Mouse (Mus musculus): Measurements from ENCODE around the gene Trpm3.
"Not testable (repeated sequence)": the region's sequence is repeated elsewhere in the genome, so short reads cannot be mapped to it uniquely, and the experiment has no call there.

Trpm3 gene

DNA sequence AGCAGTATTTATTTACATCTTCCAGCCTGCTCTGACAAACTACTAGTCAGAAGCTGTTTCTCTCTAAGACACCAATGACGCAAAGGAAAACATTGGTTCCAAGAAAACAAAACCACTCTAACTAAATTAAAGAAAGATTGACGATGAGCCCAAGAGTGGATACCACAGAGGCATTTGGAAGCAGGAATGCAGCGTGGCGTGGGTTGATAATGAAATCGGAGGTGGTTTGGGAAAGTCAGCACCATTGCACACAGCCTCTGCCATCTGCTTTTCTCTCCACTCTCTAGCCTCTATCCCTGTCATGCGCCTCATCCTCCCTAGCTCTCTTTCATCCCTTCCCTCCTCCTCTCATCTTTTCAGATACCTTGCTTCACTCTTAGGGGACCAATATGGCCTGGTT, 826.6 kb downstream of the Trpm3 start:
- DNase-seq (ENCODE audit: low spot score in 2 of 2) = no peak

DNA sequence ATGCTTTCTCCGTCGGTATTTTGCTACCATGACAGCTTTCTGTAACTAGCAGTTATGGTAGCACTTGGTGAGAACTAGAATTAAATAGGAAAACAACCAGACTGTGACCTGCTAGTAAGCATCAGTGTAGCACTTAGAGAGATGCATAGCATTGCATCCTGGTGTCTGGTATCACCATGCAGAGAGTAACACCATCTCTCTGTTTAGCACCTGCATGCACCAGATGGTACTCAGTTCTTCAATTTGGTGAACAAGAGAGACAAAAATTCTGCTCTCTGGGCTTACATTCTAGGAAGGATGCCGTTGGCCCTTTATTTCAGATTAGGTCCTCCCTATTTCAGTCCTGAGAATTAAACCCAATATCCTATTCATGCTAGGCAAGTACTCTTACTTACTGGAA, 834.4 kb downstream of the Trpm3 start:
- no peak for DNase-seq (ENCODE audit: low spot score in 2 of 2)

GRCm38 (mm10) chr19:22973727-22974126, 834.9 kb downstream of the Trpm3 start:
- no peak for DNase-seq (ENCODE audit: low spot score in 2 of 2)

DNA sequence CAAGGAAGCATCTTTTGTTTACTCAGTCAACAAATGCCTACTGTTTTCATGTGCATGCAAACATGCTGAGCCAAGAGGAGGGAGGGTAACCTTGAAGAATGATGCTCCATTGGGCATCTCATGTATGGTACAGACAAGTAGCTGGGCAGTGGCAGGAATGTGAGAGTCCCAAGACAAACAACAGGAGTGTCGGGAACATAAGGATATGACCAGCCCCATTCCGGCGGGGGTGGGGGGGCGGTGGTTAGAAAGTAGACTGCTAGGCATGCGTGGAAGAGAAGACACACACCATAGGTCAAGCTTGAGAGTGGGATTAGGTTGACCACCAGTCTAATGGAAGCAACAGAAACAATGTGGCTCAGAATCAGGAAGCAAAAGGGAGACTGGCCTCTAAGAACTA, 837.0 kb downstream of the Trpm3 start:
- DNase-seq (ENCODE audit: low spot score in 2 of 2) = no peak

- DNase-seq (ENCODE audit: low spot score in 2 of 2) = no peak
Measured at GRCm38 (mm10) chr19:22977508-22977907, 838.7 kb downstream of the Trpm3 start.

DNA sequence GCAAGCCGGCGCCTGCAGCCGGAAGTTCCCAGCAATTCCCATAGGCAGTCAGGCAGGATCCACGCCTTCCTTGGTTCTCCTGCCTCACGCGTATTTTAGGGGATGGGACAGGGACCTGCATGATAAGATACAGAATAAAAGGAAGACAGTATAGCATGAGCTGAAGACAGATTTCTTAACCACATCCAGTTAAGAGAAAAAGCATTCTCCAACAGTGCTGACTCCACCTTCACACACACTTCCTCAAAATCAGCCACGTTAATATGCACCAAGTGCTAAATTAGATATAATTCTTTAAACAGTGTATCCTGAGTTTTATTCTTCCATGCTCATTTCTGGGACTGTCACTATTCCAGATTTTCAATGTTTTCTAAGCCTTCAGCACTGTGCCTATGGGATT, 839.9 kb downstream of the Trpm3 start:
- no peak for DNase-seq (ENCODE audit: low spot score in 2 of 2)

- no peak for DNase-seq (ENCODE audit: low spot score in 2 of 2)
Measured at GRCm38 (mm10) chr19:22979191-22979590, 840.3 kb downstream of the Trpm3 start.

DNA sequence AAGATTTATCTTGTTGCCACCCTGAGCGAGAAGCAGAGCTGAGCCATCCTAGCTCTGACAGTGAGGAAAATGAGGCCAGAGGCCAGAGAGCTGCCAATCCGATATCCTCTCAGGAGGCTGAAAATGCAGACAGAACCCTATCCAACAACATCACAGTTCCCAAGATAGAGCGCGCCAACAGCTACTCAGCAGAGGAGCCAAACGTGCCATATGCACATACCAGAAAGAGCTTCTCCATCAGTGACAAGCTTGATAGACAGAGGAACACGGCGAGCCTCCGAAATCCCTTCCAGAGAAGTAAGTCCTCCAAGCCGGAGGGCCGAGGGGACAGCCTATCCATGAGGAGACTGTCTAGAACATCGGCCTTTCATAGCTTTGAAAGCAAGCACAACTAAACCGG, 849.1 kb downstream of the Trpm3 start:
- DNase-seq (ENCODE audit: low spot score in 2 of 2) = peak; percentile 46 to 69

- DNase-seq (ENCODE audit: low spot score in 2 of 2) = no peak
Measured at GRCm38 (mm10) chr19:22993946-22994345, 855.1 kb downstream of the Trpm3 start.

- no peak for DNase-seq (ENCODE audit: low spot score in 2 of 2)
Measured at GRCm38 (mm10) chr19:22994531-22994930, 855.7 kb downstream of the Trpm3 start.

DNA sequence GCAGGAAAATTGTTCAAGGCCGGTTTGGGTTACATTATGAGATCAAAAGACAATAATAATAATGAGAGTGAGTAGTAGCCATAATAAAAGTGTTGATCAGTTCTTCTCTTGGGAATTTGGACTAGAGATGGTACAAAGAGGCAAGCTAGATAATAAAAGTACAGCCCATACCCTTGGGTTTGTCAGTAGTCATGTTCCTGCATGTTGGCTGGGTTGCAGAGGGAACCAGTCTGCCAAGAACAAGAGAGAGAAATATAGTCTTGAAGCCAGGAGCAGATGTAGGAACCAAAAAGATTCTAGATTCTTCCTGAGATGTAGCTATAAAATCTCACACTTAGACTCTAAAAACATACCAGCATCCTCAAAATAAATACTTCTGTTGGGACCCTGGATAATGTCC, 861.4 kb downstream of the Trpm3 start:
- DNase-seq (ENCODE audit: low spot score in 2 of 2) = peak in 1 of 2 experiments; percentile 52

DNA sequence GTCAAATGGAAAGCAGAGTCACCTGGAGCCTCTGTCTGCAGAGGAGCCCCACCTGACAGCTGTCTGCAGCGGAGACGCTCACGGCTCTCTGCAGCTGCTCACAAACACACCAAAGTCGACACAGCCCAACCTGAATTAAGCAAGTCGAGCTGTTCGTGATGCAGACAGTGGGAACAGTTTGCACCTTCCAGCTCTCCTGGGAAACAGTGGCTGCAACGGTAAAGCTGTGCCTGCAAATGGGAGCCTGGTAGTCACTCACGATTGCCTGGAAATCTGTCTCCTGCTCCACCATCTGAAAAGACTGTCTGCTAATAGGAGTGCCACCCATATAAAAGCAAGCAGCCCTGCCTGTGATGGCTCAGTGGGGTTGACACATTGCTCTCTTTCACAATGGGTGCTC, 865.0 kb downstream of the Trpm3 start:
- DNase-seq (ENCODE audit: low spot score in 2 of 2) = peak; percentile 41 to 48

DNA sequence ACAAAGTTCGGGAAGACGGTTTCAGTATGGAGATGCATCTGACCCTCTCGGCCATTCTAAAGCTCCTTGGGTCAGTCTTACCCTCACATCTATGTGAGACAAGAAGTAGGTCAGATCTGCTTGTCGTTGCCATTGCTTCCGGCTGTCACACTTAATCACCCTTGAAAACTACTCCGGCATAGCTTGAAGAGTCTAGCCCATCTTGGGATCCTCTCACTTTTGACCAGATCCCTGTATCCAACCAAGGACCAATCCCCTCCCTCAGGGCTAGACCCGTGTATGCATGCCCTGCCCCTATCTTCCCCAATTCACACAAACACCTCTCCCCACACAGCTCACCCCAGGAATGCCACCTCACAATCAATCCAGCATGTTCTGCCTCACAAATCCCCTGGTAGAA, 867.0 kb downstream of the Trpm3 start:
- DNase-seq (ENCODE audit: low spot score in 2 of 2) = no peak

GRCm38 (mm10) chr19:23006517-23007273, 867.8 kb downstream of the Trpm3 start:
- DNase-seq (ENCODE audit: low spot score in 2 of 2) = no peak

DNA sequence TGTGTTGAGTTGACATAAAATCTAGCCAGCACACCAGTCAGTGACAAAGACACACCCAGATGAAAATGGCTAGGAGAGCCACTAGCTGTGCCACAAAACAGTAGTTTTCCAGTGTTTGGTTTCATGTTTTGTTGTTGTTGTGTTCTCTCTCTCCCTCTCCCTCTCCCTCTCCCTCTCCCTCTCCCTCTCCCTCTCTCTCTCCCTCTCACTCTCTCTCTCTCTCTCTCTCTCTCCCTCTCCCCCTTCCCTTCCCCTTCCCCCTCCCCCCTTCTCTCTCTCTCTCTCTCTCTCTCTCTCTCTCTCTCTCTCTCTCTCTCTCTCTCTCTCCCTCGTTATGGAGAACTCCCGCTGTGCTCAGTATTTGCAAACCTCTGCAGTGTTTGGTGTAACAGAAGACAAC, 874.8 kb downstream of the Trpm3 start:
- DNase-seq (ENCODE audit: low spot score in 2 of 2) = no peak

DNA sequence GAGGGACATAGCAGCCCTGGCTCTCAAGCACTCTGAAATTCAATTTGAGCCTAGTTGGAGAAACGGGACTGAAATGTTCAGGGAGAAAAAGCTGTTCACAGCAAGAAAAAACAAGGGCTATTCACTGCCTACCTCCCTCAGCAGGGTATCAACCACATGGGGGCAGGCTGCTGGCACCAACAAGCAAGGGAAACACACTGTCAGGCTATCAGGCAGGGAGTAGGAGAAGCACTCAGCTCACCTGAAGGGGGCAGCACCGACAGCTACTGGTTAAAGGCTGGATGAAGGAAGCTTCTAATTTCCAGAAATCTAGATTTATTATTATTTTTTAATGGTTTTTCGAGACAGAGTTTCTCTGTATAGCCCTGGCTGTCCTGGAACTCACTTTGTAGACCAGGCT, 876.7 kb downstream of the Trpm3 start:
- DNase-seq (ENCODE audit: low spot score in 2 of 2) = peak in 1 of 2 experiments; percentile 55

GRCm38 (mm10) chr19:23018186-23018727, 879.4 kb downstream of the Trpm3 start:
- DNase-seq (ENCODE audit: low spot score in 2 of 2) = no peak

DNA sequence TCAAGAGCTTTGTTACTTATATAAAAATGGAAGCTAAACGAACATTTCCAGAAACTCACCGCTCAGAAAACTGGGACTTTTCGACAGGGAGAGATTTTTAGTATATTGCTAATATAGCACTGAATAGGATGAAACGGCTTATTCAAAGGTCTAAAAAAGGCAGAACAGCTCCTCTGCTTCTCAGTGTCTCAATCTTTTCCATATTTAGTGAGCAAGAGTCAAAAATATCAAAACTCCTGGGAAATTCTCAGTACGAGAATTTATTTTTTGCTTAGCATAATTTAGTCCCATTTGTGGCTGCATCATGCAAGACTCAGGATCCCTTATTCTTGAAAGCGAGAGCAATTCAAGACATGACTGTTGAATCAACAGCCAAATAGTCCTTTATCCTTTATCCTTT, 884.1 kb downstream of the Trpm3 start:
- DNase-seq (ENCODE audit: low spot score in 2 of 2) = no peak

DNA sequence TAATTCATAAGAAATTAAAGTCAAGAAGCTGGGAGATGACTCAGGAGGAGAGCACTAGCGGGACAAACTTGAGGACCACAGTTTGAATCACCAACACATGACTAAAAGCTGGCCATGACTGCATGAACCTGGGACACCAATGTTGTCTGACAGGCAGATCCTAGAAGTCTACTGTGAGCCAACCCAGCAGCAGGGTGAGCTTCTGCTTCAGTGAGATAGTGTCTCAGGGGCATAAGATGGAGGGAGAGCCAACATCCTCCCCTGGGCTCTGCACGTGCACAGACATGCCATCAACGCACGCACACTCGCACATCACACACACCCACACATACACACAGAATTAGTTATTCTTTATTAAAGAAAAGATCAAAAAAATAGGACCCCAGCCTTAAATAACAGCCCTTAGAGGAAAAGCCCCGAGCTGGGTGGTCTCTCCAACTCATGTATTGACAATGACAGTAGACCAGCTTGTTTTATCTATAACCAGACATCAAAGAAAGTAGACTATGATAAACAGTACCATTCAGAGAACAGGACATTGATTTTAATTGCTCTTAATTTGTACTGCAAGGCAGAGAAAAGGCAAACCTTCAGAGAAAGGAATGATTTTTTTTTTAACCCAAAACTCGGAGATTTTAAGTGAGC, 884.6 kb downstream of the Trpm3 start:
- peak; percentile 33 to 61 for DNase-seq (ENCODE audit: low spot score in 2 of 2)

- no peak for DNase-seq (ENCODE audit: low spot score in 2 of 2)
Measured at GRCm38 (mm10) chr19:23024821-23025220, 886.0 kb downstream of the Trpm3 start.

DNA sequence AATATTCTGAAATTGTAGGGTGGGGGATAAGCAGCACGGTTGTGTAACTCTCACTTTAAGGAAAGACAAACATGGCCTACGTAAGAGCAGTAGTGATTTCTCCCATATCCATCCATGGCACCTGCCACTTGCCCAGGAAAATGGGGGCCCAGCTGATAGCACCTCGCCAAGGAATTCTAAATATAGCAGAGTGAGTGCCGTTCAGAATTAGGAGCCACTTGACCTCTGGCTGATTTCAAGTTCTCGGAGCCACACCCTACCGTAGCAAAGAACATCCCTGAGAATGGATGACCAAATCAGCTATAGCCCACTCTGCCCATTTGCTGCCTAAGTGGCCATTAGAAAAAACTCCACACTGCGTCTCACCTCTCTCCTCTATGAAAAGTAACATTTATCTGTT, 887.6 kb downstream of the Trpm3 start:
- no peak for DNase-seq (ENCODE audit: low spot score in 2 of 2)

GRCm38 (mm10) chr19:23028283-23028682, 889.4 kb downstream of the Trpm3 start:
- peak in 1 of 2 experiments; percentile 35 for DNase-seq (ENCODE audit: low spot score in 2 of 2)

DNA sequence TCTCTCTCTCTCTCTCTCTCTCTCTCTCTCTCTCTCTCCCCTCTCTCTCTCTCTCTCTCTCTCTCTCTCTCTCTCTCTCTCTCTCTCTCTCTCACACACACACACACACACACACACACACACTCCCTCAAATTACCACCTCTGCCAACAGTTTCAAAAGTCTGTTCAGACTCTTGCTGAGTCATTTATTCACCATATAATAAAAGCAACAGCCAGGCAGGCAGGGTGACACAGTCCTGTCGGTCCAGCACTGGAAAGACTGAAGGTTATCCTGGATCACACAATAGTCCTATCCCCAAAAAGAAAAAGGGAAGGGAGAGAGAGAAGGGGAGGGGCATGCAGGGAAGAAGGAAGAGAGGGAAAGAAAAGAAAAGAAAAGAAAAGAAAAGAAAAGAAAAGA, 894.5 kb downstream of the Trpm3 start:
- DNase-seq (ENCODE audit: low spot score in 2 of 2) = not testable (repeated sequence)
